Mouse (Mus musculus) hematopoietic multipotent progenitor cell, adult 10-12 weeks (in vitro differentiated cells): ENCODE results near the gene Gnpnat1. TPM values are rescaled to one million over a fixed set of nuclear protein-coding genes. Genes with fewer than 3 reads are reported as not detected.

Experiments
- polyA plus RNA-seq: library from polyadenylated mRNA; stranded (reverse); fragments of >175 nt; gene quantifications from 2 replicates; pipeline ENCODE4 v1.2.3, GENCODE M21; 2012; ENCODE audit warnings: low replicate concordance

Gene Gnpnat1
- polyA plus RNA-seq = 3.8 and 6.9 TPM in 2 replicates

DNA sequence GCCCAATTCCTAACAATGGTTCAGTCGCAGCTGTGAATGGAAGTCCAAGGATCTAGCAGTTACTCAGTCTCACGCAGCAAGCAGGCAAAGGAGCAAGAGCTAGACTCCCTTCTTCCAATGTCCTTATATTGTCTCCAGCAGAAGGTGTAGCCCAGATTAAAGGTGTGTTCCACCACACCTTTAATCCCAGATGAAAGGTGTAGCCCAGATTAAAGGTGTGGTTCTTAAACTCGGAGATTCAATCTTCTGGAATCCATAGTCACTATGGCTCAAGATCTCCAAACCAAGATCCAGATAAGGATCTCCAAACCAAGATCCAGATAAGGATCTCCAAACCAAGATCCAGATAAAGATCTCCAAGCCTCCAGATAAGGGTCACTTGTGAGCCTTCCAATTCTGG, at the start of gene Gnpnat1:
Gene Gnpnat1 (minus strand): TSS at position 101 of the 400 bp plus-strand sequence.

DNA sequence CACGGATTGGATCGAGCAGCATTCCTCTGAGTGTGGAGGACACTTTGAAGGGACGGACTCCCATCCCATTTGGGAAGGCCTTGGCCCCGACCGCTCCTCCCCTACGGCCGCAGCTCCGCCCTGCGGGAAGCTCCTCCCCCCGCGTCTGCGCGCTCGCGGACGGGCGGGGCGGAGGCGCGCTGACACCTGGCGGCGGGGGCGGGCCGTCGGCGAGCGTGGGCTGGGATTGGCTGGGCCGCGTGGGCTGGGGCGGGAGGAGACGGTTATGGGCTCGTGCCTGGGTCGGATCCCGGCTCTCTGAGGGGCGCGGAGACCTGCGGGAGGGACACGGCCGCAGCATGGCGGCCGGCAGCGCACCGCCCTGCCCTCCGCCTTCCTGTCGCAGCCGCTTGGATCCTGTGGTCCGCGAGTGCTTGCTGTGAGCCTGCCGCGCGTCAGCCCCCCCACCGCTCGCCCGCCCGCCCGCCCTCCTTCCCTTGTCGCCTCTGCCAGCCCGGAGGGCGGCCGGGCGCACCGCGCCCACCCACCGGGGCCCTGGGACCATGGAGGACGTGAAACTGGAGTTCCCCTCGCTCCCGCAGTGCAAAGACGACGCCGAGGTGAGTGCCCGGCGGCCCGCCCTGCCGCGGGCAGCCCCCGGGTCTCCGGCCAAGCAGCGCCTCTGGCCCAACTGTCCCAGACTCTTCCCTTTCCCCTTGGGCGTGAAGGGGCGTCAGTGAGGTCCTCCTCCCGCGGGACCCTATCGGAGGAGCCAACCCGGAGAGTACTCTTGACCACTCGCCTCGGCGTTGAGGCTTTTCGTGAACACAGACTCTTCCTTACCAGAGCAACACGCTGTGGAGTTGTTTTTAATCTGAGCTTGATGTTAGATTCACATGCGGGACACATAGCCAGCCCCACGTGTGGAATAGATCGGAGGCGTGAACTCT, 53.5 kb downstream of the Gnpnat1 start, which contains the start of gene Styx:
Gene Styx (plus strand): TSS at position 163 of the 929 bp plus-strand sequence.

DNA sequence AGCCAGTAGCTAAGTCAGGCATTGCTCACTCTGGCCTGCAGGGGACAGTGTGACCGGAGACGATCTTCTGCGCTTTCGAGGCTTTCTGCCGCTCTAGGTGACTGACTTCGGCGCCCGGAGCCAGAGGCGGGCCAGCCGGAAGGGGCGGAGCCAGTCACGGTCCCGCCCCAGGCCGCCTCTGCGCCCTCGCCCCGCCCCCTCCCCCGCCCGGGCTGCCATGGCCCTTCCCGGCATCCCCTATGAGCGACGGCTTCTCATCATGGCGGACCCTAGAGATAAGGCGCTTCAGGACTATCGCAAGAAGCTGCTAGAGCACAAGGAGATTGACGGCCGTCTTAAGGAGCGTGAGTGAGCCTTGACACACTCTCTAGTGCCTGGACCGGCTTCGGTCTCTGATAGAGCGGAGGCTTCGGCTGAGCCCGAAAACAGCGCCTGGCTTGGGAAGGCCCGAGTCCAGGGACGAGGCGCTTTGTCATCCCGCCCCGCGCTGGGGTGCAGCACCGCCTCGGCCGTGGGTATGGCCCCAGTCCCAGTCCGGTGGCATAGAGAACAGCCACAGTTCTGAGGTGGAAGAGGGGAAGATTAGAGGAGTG, 75.0 kb downstream of the Gnpnat1 start, which contains the start of gene Psmc6:
Gene Psmc6 (plus strand): TSS at position 200 of the 593 bp plus-strand sequence.

Other genes starting within 250 kb of the Gnpnat1 start
- 2.4 and 8.9 TPM in 2 replicates for gene Gpr137c, start 185.2 kb downstream of the Gnpnat1 start, polyA plus RNA-seq
- gene Txndc16, start 184.6 kb downstream of the Gnpnat1 start, polyA plus RNA-seq = 4.6 and 7.4 TPM in 2 replicates
- gene Ero1l, start 86.1 kb downstream of the Gnpnat1 start, polyA plus RNA-seq = 1.7 and 2.0 TPM in 2 replicates
- 3.6 and 7.1 TPM in 2 replicates for gene Psmc6, start 75.1 kb downstream of the Gnpnat1 start, polyA plus RNA-seq
- gene Styx, start 53.8 kb downstream of the Gnpnat1 start, polyA plus RNA-seq = 93.2 and 259 TPM in 2 replicates
- 0.15 and 0.29 TPM in 2 replicates for gene Fermt2, start 125.2 kb upstream of the Gnpnat1 start, polyA plus RNA-seq